Mouse (Mus musculus) subcutaneous adipose tissue, adult 2 months (tissue): Measurements from ENCODE around the gene Ranbp2. TPM values are rescaled to one million over a fixed set of nuclear protein-coding genes. Genes with fewer than 3 reads are reported as not detected.

Experiments used
- polyA plus RNA-seq: library from polyadenylated mRNA; depleted of rRNA; stranded (reverse); fragments of >200 nt; gene quantifications from 2 replicates; pipeline ENCODE4 v1.2.3, GENCODE M21; 2012; ENCODE audit warnings: low replicate concordance; rRNA removed

The Ranbp2 gene
- polyA plus RNA-seq = 4.2 and 6.8 TPM in 2 replicates

GRCm38 (mm10) chr10:58446384-58447279, at the start of gene Ranbp2:
Gene Ranbp2, plus strand, starts transcription at chr10:58446920.

DNA sequence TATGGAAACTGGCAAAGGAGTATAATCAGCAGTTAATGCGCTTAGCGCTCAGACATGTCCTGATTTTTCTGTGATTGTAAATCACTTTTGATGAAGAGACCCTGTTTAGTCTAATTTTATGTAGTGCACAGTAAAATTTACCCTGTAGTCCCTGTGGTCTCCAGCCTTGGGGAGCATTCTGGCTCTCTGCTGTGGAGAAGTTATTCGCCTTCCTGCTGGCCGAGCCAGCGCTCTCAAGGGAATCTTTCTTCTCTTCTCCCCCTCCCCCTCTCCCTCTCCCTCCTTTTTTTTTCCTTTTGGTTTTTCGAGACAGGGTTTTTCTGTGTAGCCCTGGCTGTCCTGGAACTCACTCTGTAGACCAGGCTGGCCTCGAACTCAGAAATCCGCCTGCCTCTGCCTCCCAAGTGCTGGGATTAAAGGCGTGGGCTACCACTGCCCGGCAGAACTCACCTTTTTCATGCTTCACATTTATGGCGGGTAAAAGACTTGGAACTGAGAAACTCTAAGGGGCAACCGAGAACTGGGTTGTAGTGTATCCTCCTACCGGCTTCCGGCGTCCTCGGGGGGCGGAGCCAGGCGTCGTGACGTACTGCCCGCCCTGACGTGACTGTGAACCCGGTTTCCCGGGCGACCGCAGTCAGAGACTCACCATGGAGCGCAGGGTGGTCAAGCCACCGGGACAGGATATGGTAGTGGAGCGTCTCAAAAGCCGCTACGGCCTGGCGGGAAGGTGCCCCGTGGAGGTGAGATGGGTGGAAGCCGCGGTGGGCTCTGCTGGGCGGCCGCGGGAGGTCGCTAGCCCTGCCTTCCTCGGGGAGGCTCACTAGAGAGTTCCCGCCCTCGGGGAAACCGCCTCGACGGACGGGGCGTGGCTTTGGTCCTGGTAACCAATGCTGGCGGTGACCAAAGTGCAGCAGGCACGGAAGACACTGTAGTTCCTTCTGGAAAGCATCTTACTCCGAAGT, 50.9 kb downstream of the Ranbp2 start, which contains the start of gene Ccdc138:
Gene Ccdc138, plus strand, starts transcription at position 629 of the 965 bp plus-strand sequence.

Other genes with a start within 250 kb of the Ranbp2 start
- not detected in 2 replicates for gene AW822073, start 222.0 kb upstream of the Ranbp2 start, polyA plus RNA-seq
- gene Duxf3, start 214.2 kb upstream of the Ranbp2 start, polyA plus RNA-seq = not detected in 2 replicates
- gene Gm4981, start 210.2 kb upstream of the Ranbp2 start, polyA plus RNA-seq = not detected in 2 replicates
- 10.6 and 11.3 TPM in 2 replicates for gene Gcc2, start 191.4 kb upstream of the Ranbp2 start, polyA plus RNA-seq
- gene Lims1, start 123.5 kb upstream of the Ranbp2 start, polyA plus RNA-seq = 26.0 and 53.2 TPM in 2 replicates
- 0.42 and 0.78 TPM in 2 replicates for gene Ccdc138, start 51.0 kb downstream of the Ranbp2 start, polyA plus RNA-seq
- gene Edar, start 228.7 kb downstream of the Ranbp2 start, polyA plus RNA-seq = 0.27 TPM in 1 of 2 replicates, not detected in the other